Comparison of ENCODE assay signal across 12 mouse cellular contexts in the genomic region with DNA sequence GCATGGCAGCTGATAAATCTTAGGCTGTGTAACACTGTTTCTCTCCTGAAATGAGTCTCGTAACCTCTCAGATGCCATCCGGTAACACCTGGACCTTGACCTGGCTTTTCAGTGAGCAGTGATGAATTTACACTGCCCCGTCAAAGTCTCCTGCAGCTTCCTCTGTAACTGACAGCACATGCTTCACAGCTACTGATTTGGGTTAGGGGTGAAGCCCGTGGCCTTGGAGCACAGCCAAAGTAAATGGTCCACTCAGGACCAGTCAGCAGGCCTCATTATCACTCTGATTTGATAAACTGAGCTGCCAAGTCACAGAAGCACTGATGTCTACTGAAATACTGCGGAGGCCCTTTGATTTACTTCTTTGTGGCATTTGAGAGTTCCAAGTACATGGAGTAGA.
DNase-seq lines count a peak whose midpoint lies in the region; ATAC-seq and TF ChIP-seq lines count a peak whose summit lies in the region.
"Had no signal": no experiment of that assay in that cellular context is flagged by ENCODE, and none has a peak within 500 bp of the region (broad histone marks: within the 10 kb centered on the region; RNA-seq: fewer than 3 reads in every experiment).

No protein-coding gene starts in this region.

- ATAC-seq in neural tube, embryonic 12.5 days (ENCODE audit: low FRiP score, low read depth), result 0 out of 2 replicates have a peak, but pooled peaks have one; percentile 25
- ATAC-seq in stomach, embryonic 15.5 days (ENCODE audit: insufficient read depth, low FRiP score, low read depth), result 0 out of 2 replicates have a peak, but pooled peaks have one; percentile 35

- no peaks in the 10 kb centered on the region for H3K36me3 ChIP-seq in neural tube, embryonic 12.5 days
- H3K36me3 ChIP-seq in stomach, embryonic 15.5 days, result no peaks in the 10 kb centered on the region
- H3K36me3 ChIP-seq: forebrain, embryonic 12.5 days; limb, embryonic 12.5 days had no signal

- 68% methylated on average over 5 of the region's 5 CpGs for WGBS in neural tube, embryonic 12.5 days
- 40% methylated on average over 5 of the region's 5 CpGs for WGBS in stomach, embryonic 15.5 days

- no peaks in the 10 kb centered on the region for H3K9me3 ChIP-seq in neural tube, embryonic 12.5 days
- H3K9me3 ChIP-seq in stomach, embryonic 15.5 days, result no peaks in the 10 kb centered on the region
- H3K9me3 ChIP-seq: forebrain, embryonic 12.5 days; limb, embryonic 12.5 days had no signal

- no peak overlapping the region for H3K4me3 ChIP-seq in neural tube, embryonic 12.5 days
- H3K4me3 ChIP-seq in stomach, embryonic 15.5 days (replicated peaks), result no peak overlapping the region
- no peak overlapping the region for H3K4me3 ChIP-seq in layer of hippocampus, adult 2 months
- H3K4me3 ChIP-seq: forebrain, embryonic 12.5 days; limb, embryonic 12.5 days had no signal

- H3K4me2 ChIP-seq in neural tube, embryonic 12.5 days (replicated peaks), result no peak overlapping the region
- H3K4me2 ChIP-seq in stomach, embryonic 15.5 days, result no peak overlapping the region
- H3K4me2 ChIP-seq: forebrain, embryonic 12.5 days; limb, embryonic 12.5 days had no signal

- H3K27me3 ChIP-seq in neural tube, embryonic 12.5 days (replicated peaks), result no peaks in the 10 kb centered on the region
- no peaks in the 10 kb centered on the region for H3K27me3 ChIP-seq in stomach, embryonic 15.5 days (replicated peaks)
- H3K27me3 ChIP-seq: forebrain, embryonic 12.5 days; limb, embryonic 12.5 days had no signal

- no peaks in the 10 kb centered on the region for H3K4me1 ChIP-seq in neural tube, embryonic 12.5 days
- 0 out of 2 replicates have a peak, but pooled peaks cover 3% of the 10 kb centered on the region for H3K4me1 ChIP-seq in stomach, embryonic 15.5 days

- no peak for TF ChIP-seq CTCF in layer of hippocampus, adult 2 months (conservative IDR thresholded peaks at IDR 0.05)

- peak; percentile 4 to 7 for DNase-seq in cerebellum, postnatal 10 days
- DNase-seq in cerebellum, adult 11 months, result no peak
- DNase-seq in kidney, adult 9 months, result peak; percentile 0
- no peak for DNase-seq in kidney, postnatal 25 days
- no peak for DNase-seq in neural tube, embryonic 10.5 days (ENCODE audit: extremely low spot score, low spot score)
- no peak for DNase-seq in layer of hippocampus, adult 2 months (ENCODE audit: low spot score in 2 of 2)
- DNase-seq: gastrocnemius, postnatal 25 days; thymus, postnatal 14 days had no signal

- H3K9ac ChIP-seq in neural tube, embryonic 12.5 days, result no peak overlapping the region
- H3K9ac ChIP-seq in stomach, embryonic 15.5 days, result no peak overlapping the region
- H3K9ac ChIP-seq: forebrain, embryonic 12.5 days; limb, embryonic 12.5 days had no signal

- no peak overlapping the region for H3K27ac ChIP-seq in neural tube, embryonic 12.5 days
- H3K27ac ChIP-seq in stomach, embryonic 15.5 days, result no peak overlapping the region
- H3K27ac ChIP-seq in layer of hippocampus, adult 2 months, result no peak overlapping the region
- H3K27ac ChIP-seq: forebrain, embryonic 12.5 days; limb, embryonic 12.5 days had no signal

Comparison
In these comparisons a context has a peak if more than half of its experiments do, and no peak if none do; other contexts are left out.
1. DNase-seq: peak in cerebellum, postnatal 10 days (2 of 2) and kidney, adult 9 months (single experiment); none in cerebellum, adult 11 months (single experiment), kidney, postnatal 25 days (0 of 2), neural tube, embryonic 10.5 days (single experiment) and layer of hippocampus, adult 2 months (0 of 2).